Mouse (Mus musculus) megakaryocyte-erythroid progenitor cell, adult 5 weeks (primary cell): ENCODE results near the gene Gm6465. TPM values are rescaled to one million over a fixed set of nuclear protein-coding genes. Genes with fewer than 3 reads are reported as not detected.

Experiments used
- polyA plus RNA-seq: library from polyadenylated mRNA; stranded (reverse); fragments of >175 nt; gene quantifications from 2 replicates; pipeline ENCODE4 v1.2.3, GENCODE M21; 2012

The Gm6465 gene
- not detected in 2 replicates for polyA plus RNA-seq

DNA sequence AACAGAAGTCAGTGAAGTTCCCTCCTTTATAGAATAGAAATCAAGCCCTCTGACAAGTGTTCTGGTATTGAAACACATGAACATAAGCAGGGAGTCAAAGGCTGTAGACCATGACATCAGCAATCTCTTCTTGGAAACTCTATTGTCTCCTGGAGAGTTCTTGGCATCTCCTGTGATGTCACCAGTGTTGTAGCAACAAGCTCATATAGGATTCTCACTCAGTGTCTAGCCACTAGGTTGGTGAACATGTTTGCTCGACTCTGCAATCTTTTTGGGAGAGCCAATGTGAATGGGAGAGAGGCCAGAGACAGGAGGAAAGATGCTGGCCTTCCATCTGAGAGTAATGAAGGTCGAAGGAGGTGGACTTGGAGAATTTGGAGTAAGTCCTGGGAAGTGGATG is at the start of gene Gm6465:
TSS of gene Gm6465 (plus strand) at position 301 of the 400 bp plus-strand sequence.

Other genes with a start within 250 kb of the Gm6465 start
- not detected in 2 replicates for gene Gm8922, start 163.6 kb upstream of the Gm6465 start, polyA plus RNA-seq
- not detected in 2 replicates for gene Gm8926, start 75.0 kb upstream of the Gm6465 start, polyA plus RNA-seq
- gene 4933402N22Rik, start 72.5 kb downstream of the Gm6465 start, polyA plus RNA-seq = not detected in 2 replicates